Mouse (Mus musculus): ENCODE measurements at regions not wholly inside any gene's neighbourhood (a gene's known extent, or its start where the extent isn't known, plus 50 kb on each side); places are given as distances from the start of the nearest gene placed in this dataset.

- DNase-seq (ENCODE audit: low spot score) = no peak
Measured at GRCm38 (mm10) chr6:133170548-133170947, 65.8 kb downstream of the Smim10l1 start.

GRCm38 (mm10) chr6:133171286-133171685, 66.6 kb downstream of the Smim10l1 start:
- no peak for DNase-seq (ENCODE audit: low spot score)

GRCm38 (mm10) chr6:133206173-133206572, 85.8 kb upstream of the 5530400C23Rik start:
- peak; percentile 31 for DNase-seq (ENCODE audit: low spot score)

Measured in layer of hippocampus, adult 9-10 months (tissue).